Mouse (Mus musculus): ENCODE data around the gene Nags. TPM values are rescaled to one million over a fixed set of nuclear protein-coding genes. Genes with fewer than 3 reads are reported as not detected.

Gene Nags
- 0.12 and 0.14 TPM in 2 replicates for polyA plus RNA-seq (2015; fragmentation: Nextera tagmentation; extraction: Ambion mirVana)

DNA sequence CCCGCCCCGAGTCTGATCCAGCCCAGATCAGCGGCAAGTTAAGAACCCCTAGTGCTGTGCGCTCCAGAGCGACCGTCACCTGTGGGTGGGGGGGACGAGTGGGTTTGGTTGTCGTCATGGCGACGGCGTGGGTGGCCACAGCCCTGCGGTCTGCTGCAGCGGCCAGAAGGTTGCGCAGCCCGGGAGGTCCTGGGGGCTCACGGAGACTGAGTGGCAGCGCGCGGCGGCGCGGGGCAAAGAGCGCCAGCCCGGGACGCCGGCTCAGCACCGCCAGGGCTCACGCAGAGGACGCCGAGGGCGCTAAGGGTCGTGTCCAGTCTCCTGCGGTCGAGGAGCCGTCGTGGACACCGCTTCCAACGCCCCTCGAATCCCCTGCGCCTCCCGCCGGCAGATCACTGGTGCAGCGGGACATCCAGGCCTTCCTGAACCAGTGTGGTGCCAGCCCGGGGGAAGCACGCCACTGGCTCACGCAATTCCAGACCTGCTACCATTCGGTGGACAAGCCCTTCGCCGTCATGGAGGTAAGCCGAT is at the start of gene Nags:
TSS of gene Nags (plus strand) at position 43 of the 531 bp plus-strand sequence.
- under 1% methylated on average over 47 of the region's 50 CpGs for WGBS
- Histone ChIP-seq H3K27ac (no peak within 1 kb of the TSS), H3K4me1 (peaks cover 27% of the 10 kb centered on the region), H3K4me2 (peak within 1 kb of the TSS; percentile 50), H3K4me3 (peak within 1 kb of the TSS; percentile 32), H3K9ac (no peak within 1 kb of the TSS), H3K9me3 (no peaks in the 10 kb centered on the region), H3K27me3 (peaks cover 77% of the 10 kb centered on the region), H3K36me3 (no peaks in the 10 kb centered on the region)
- peak; percentile 15; the same call in 1 of the 2 replicates for ATAC-seq (ENCODE audit: insufficient number of reproducible peaks, low FRiP score, low TSS enrichment, low read depth)

DNA sequence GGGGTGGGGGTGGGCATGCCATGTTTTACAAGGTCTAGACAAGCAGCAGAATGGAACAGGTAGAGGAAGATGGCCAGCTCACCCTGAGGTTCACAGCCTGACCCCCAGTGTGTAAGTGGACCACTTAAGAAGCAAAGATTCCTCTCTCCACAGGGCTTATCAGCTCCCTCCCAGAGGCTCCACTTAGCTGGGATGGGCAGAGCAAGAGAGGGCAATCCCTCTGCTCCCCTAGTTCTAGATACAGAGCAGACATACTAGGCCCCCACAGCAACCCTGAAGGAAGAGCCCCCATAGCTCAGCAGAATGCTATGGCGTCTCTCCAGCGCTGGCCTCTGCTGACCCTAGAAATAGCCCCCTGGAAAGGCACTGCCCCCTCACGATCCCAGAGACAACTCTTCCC is 49.6 kb upstream of the Nags start:
- H3K9me3 ChIP-seq = no peaks in the 10 kb centered on the region
- H3K4me3 ChIP-seq = no peak overlapping the region
- peaks cover 5% of the 10 kb centered on the region; the same call in 1 of the 2 replicates for H3K27me3 ChIP-seq
- H3K36me3 ChIP-seq = no peaks in the 10 kb centered on the region
- H3K4me2 ChIP-seq = no peak overlapping the region
- peaks cover 17% of the 10 kb centered on the region for H3K4me1 ChIP-seq
- no peak overlapping the region for H3K27ac ChIP-seq
- no peak for ATAC-seq (ENCODE audit: insufficient number of reproducible peaks, low FRiP score, low TSS enrichment, low read depth)
- WGBS = 87% methylated on average over 3 of the region's 3 CpGs
- no peak overlapping the region for H3K9ac ChIP-seq

DNA sequence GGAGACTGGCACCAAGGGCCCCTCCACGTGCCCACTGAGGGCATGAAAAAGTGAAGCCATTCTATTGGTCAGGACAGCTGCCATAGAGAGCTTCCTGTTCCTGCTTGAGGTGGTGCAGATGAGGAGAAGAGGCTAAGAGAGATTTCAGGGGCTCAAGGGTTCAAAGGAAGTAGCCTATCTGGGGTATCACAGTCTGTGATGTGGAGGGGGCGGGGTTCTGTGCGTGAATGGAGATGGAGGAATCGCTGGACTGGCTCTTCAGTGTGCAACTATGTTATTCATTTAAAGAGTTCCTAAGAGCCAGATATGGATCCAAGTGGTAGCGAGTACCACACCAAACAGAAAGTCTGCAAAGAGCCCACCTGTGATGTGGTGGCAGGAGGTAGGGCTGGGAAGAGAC is 48.9 kb upstream of the Nags start:
- Histone ChIP-seq H3K9me3 (no peaks in the 10 kb centered on the region), H3K4me2 (peak overlapping the region; percentile 50), H3K9ac (no peak overlapping the region), H3K4me1 (peaks cover 17% of the 10 kb centered on the region), H3K27ac (peak overlapping the region; percentile 43; the same call in 1 of the 2 replicates), H3K4me3 (peak overlapping the region; percentile 32), H3K27me3 (peaks cover 12% of the 10 kb centered on the region; the same call in 1 of the 2 replicates), H3K36me3 (no peaks in the 10 kb centered on the region)
- no peak for ATAC-seq (ENCODE audit: insufficient number of reproducible peaks, low FRiP score, low TSS enrichment, low read depth)
- 75% methylated on average over 5 of the region's 5 CpGs for WGBS

DNA sequence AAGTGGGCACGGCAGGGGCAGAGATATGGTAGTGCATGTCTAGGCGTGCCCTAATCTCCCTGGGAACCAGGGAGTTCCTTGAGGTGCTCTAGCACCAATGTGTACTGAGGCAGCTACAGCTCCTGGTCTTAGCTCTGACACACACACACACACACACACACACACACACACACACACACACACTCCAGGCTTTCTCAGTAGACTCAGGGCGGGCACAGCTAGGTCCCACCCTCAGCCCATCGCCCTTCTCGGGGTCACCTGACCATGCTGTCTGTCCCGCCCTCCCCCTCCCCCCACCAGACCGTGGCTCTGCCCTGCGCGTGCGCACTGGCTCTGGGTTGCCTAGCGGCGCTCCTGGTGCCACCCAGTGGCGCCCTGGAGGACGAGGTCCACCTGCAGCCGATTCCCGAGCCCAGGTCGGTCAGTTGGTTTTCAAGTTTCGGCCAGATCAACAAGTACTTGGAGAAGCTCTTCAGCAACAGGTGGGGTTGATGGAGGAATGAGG is 48.4 kb upstream of the Nags start:
- WGBS = 5% methylated on average over 16 of the region's 18 CpGs
- Histone ChIP-seq H3K36me3 (no peaks in the 10 kb centered on the region), H3K27ac (peak overlapping the region; percentile 43; the same call in 1 of the 2 replicates), H3K27me3 (peaks cover 12% of the 10 kb centered on the region; the same call in 1 of the 2 replicates), H3K9me3 (no peaks in the 10 kb centered on the region), H3K9ac (no peak overlapping the region), H3K4me1 (peaks cover 17% of the 10 kb centered on the region), H3K4me2 (peak overlapping the region; percentile 50), H3K4me3 (peak overlapping the region; percentile 32)
- ATAC-seq (ENCODE audit: insufficient number of reproducible peaks, low FRiP score, low TSS enrichment, low read depth) = peak; percentile 90

DNA sequence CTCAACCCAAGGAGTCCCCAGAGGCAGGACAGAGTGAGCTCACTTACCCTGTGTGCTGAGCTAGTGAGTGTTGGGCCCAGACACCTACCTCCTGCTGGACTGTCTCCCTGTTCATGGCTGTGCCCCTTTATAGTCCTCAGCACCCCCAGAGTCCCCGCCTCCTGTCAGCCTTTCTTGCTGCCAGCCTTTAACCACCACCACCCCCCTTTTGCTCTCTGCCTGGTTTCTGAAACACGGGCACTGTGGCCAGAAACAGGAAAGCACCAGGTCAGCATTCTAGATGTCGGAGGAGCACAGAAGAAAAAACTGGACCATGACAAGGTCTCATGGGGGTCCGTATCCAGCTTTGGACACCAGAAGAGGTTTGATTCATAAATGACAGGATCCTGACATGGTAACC is 44.1 kb upstream of the Nags start, which contains the start of gene Ppy:
TSS of gene Ppy (minus strand) at position 101 of the 400 bp plus-strand sequence.
- H3K4me2 ChIP-seq = no peak within 1 kb of the TSS
- H3K9ac ChIP-seq = no peak within 1 kb of the TSS
- peaks cover 41% of the 10 kb centered on the region for H3K27me3 ChIP-seq
- no peak for ATAC-seq (ENCODE audit: insufficient number of reproducible peaks, low FRiP score, low TSS enrichment, low read depth)
- WGBS = 76% methylated on average over 4 of the region's 4 CpGs
- no peaks in the 10 kb centered on the region for H3K9me3 ChIP-seq
- H3K27ac ChIP-seq = no peak within 1 kb of the TSS
- no peak within 1 kb of the TSS for H3K4me3 ChIP-seq
- no peaks in the 10 kb centered on the region for H3K36me3 ChIP-seq
- H3K4me1 ChIP-seq = peaks cover 20% of the 10 kb centered on the region

DNA sequence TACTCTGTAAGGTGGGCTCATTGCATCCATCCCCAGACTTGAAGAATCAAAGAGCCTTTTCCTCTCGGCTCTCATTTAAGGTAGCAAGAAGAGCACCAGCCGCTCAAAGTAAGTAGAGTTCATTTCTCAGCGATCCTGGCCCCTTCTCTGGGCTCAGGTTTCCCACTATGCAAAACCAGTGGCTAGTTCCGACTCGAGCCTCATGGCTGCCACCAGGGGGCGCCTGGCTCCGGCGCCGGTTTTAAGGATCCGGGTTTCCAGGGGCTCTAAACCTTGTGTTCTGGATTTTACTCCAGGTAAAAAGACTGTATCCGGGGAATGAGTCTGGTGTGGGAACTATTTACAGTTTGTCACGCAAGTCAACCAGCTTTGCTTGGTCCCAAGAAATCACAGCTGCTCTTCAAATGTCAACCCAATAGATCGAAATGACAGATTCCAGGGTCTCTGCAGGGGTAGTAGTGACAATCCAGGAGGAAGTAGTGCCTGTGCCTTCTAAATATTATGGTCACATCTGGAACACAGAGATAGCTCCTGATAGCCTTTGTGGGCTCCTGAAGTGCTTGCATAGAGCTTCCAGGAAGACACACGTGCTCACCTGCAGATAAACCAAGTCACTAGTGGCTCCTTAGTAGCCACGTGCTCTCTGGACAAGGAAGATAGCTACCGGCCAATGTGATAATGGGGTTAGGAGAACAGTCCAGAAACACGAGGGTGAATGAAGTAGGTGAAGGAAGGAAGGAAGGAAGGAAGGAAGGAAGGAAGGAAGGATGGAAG is 42.6 kb upstream of the Nags start:
- ATAC-seq (ENCODE audit: insufficient number of reproducible peaks, low FRiP score, low TSS enrichment, low read depth) = no peak
- H3K27me3 ChIP-seq = peaks cover 55% of the 10 kb centered on the region
- H3K4me1 ChIP-seq = peaks cover 12% of the 10 kb centered on the region
- H3K36me3 ChIP-seq = no peaks in the 10 kb centered on the region
- WGBS = 19% methylated on average over 17 of the region's 17 CpGs
- H3K4me2 ChIP-seq = no peak overlapping the region
- H3K4me3 ChIP-seq = no peak overlapping the region
- no peak overlapping the region for H3K9ac ChIP-seq
- no peaks in the 10 kb centered on the region for H3K9me3 ChIP-seq
- H3K27ac ChIP-seq = no peak overlapping the region

DNA sequence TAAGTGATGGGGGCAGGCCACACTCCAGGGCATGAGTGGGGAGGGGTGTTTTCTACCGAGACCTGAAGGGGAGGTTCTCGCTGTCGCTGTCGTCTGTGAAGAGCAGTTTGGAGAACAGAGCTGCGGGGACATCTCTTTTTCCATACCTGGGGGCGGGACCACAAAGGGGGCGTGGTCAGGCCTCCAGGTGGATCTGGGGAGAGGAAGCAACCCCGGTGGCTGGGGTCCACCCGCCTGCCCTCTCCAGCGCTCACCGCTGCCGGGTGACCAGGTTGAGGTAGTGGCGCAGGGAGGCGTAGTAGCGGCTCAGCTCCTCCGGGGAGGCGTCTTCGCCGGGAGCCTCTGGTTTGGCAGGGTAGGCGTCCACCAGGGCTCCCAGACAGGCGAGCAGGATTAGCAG is 38.4 kb upstream of the Nags start:
- peak overlapping the region; percentile 25; the same call in 1 of the 2 replicates for H3K4me2 ChIP-seq
- no peak overlapping the region for H3K9ac ChIP-seq
- no peak overlapping the region for H3K27ac ChIP-seq

DNA sequence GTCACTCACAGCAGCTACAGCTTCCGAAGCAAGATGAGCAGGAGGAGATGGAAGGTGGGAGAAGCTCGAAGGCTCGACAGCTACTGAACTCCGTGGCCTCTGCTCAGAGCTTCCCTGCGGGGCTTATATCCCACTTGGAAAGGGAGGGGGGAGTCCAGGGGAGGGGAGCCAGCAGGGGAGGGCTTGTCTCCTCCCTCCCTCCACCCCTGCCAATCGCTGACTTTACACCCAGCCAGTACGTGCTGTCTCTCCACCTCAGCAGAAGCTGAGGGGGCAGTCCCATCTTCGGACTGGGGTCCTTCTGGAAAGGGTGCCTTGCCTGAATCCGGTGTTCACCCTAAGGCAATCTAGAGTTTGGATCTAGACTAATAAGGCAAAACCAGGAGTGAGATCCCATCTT is 37.6 kb upstream of the Nags start, which contains the start of gene Pyy:
TSS of gene Pyy (minus strand) at position 101 of the 400 bp plus-strand sequence.
- Histone ChIP-seq H3K27ac (no peak within 1 kb of the TSS), H3K36me3 (no peaks in the 10 kb centered on the region), H3K4me2 (peak within 1 kb of the TSS; percentile 25; the same call in 1 of the 2 replicates), H3K9me3 (no peaks in the 10 kb centered on the region), H3K4me3 (no peak within 1 kb of the TSS), H3K9ac (no peak within 1 kb of the TSS), H3K27me3 (peaks cover 68% of the 10 kb centered on the region), H3K4me1 (peaks cover 10% of the 10 kb centered on the region)
- 4% methylated on average over 9 of the region's 9 CpGs for WGBS
- ATAC-seq (ENCODE audit: insufficient number of reproducible peaks, low FRiP score, low TSS enrichment, low read depth) = no peak

More for the DNA sequence above, 38.4 kb upstream of the Nags start:
- no peaks in the 10 kb centered on the region for H3K9me3 ChIP-seq
- no peak for ATAC-seq (ENCODE audit: insufficient number of reproducible peaks, low FRiP score, low TSS enrichment, low read depth)
- H3K27me3 ChIP-seq = peaks cover 68% of the 10 kb centered on the region
- 2% methylated on average over 21 of the region's 21 CpGs for WGBS
- no peaks in the 10 kb centered on the region for H3K36me3 ChIP-seq
- H3K4me3 ChIP-seq = no peak overlapping the region
- H3K4me1 ChIP-seq = peaks cover 15% of the 10 kb centered on the region

DNA sequence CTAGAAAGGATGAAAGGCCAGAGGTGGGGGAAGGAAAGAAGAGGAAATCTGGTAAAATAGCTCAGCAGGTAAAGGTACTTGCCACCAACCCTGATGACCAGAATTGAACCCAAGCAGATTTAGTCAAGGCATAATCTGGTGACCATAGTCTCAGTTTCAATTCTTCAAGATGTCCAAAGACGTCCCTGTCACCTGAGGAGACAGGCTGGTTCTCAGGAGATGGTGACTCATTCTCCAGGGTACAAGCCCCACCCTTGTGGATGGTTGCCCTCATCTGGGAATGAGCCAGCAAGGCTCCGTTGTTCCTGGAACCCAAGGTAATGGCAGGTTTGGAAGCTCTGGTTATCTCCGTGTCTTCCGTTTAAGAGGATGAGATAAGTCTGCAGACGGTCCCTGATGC is 33.7 kb upstream of the Nags start:
- Histone ChIP-seq H3K4me1 (peaks cover 10% of the 10 kb centered on the region), H3K9ac (no peak overlapping the region), H3K4me2 (no peak overlapping the region), H3K27ac (no peak overlapping the region), H3K36me3 (no peaks in the 10 kb centered on the region), H3K27me3 (peaks cover 36% of the 10 kb centered on the region), H3K4me3 (no peak overlapping the region), H3K9me3 (no peaks in the 10 kb centered on the region)
- ATAC-seq (ENCODE audit: insufficient number of reproducible peaks, low FRiP score, low TSS enrichment, low read depth) = no peak
- 67% methylated on average over 5 of the region's 5 CpGs for WGBS

DNA sequence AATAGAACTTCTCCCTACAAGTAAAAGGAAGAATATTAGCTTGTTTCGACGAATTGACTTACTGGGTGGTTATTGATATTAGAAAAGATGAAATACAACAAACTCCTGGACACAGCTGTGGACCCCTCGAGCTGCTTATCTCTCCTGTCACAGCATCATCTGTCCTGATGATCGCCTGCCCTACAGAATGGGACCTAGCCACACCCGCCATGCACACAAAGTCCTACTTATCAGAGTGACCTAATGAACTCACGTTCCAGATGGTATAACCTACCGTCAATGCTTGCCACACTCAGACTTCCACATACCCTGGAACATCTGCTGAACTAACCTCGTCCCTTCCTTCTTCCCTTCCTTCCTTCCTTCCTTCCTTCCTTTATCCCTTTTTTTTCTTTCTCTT is 29.1 kb upstream of the Nags start:
- 73% methylated on average over 8 of the region's 8 CpGs for WGBS
- Histone ChIP-seq H3K27me3 (no peaks in the 10 kb centered on the region), H3K36me3 (no peaks in the 10 kb centered on the region), H3K4me3 (no peak overlapping the region), H3K4me2 (no peak overlapping the region), H3K4me1 (no peaks in the 10 kb centered on the region), H3K9ac (no peak overlapping the region), H3K27ac (no peak overlapping the region), H3K9me3 (no peaks in the 10 kb centered on the region)
- ATAC-seq (ENCODE audit: insufficient number of reproducible peaks, low FRiP score, low TSS enrichment, low read depth) = no peak

DNA sequence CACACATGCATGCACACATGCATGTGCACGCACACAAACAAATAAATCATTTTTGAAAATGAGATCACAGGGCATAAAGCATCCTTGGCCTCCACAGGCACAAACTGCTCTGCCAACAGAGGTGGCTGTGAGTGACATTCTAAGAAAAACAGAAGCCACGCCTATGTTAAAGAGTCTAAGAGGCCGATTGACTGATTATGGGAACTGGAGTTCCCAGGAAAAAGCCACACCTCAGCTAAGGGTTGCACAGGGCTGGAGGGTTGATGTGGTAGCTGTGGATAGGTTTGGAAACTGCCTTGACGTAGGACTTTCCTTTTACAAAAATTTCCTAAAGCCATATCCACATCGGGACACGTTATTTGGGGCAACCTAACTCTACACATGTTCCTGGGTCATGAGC is 27.9 kb upstream of the Nags start:
- H3K9ac ChIP-seq = no peak overlapping the region
- H3K27me3 ChIP-seq = no peaks in the 10 kb centered on the region
- WGBS = 73% methylated on average over 6 of the region's 6 CpGs

DNA sequence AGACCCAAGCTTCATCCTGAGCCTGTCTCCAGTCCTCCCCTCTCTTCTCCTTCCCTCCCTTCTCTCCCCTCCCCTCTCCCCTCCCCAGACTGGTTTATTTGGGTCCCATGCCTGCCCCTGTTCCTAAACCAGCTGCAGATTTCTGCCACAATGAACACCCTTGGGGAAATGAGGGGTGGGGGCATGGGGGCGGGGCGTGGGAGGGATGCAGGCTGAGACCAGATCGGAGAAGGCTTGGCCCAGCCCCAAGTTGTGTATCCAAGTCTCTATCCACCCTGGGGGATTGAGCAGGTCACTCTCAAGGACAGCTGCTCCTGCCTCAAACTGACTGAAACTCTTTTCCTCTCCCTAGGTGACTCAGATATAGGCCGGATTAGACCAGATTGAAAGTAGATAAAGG is 10.8 kb upstream of the Nags start:
- H3K4me2 ChIP-seq = no peak overlapping the region
- WGBS = 13% methylated on average over 4 of the region's 4 CpGs
- no peak for ATAC-seq (ENCODE audit: insufficient number of reproducible peaks, low FRiP score, low TSS enrichment, low read depth)
- H3K4me3 ChIP-seq = no peak overlapping the region
- H3K9ac ChIP-seq = no peak overlapping the region
- H3K27ac ChIP-seq = no peak overlapping the region
- peaks cover 7% of the 10 kb centered on the region; the same call in 1 of the 2 replicates for H3K4me1 ChIP-seq
- no peaks in the 10 kb centered on the region for H3K9me3 ChIP-seq
- H3K27me3 ChIP-seq = no peaks in the 10 kb centered on the region
- no peaks in the 10 kb centered on the region for H3K36me3 ChIP-seq

More for the DNA sequence above, 27.9 kb upstream of the Nags start:
- Histone ChIP-seq H3K27ac (no peak overlapping the region), H3K9me3 (no peaks in the 10 kb centered on the region), H3K4me2 (no peak overlapping the region), H3K36me3 (no peaks in the 10 kb centered on the region), H3K4me1 (no peaks in the 10 kb centered on the region), H3K4me3 (no peak overlapping the region)
- ATAC-seq (ENCODE audit: insufficient number of reproducible peaks, low FRiP score, low TSS enrichment, low read depth) = no peak
